Mouse (Mus musculus) forebrain, postnatal 0 days (tissue): Measurements from ENCODE around the gene Prc1. TPM values are rescaled to one million over a fixed set of nuclear protein-coding genes. Genes with fewer than 3 reads are reported as not detected.
"Not testable (repeated sequence)": the region's sequence is repeated elsewhere in the genome, so short reads cannot be mapped to it uniquely, and the experiment has no call there.

Experiments used
- ATAC-seq: fragments of 200-750 bp; cut with Nextera tagmentation; 2 replicates; pipeline ENCODE4 v1.8.0; 2017; ENCODE audit warnings: mild to moderate bottlenecking, moderate library complexity
- DNase-seq: peaks from one replicate; pipeline ENCODE4 v3.0.0-alpha.2; 2015
- H3K27ac ChIP-seq: fragments of 300-500 bp; sonication (generic); 2 replicates; pipeline ENCODE4 v1.5.1; 2014; ENCODE audit warnings: low read depth, mild to moderate bottlenecking, antibody characterized with exemption, low read length, moderate library complexity, mixed read lengths
- H3K27me3 ChIP-seq: fragments of 300-500 bp; sonication (generic); 2 replicates; pipeline ENCODE4 v1.6.1; 2014; ENCODE audit warnings: mild to moderate bottlenecking, low read length, mixed read lengths; ENCODE audit not compliant: insufficient read depth
- H3K36me3 ChIP-seq: fragments of 300-500 bp; sonication (generic); 2 replicates; pipeline ENCODE4 v1.6.1; 2014; ENCODE audit warnings: mild to moderate bottlenecking, moderate library complexity; ENCODE audit not compliant: insufficient read depth
- H3K4me1 ChIP-seq: fragments of 300-500 bp; sonication (generic); 2 replicates; pipeline ENCODE4 v1.6.1; 2014; ENCODE audit warnings: antibody characterized with exemption; ENCODE audit not compliant: insufficient read depth
- H3K4me2 ChIP-seq: fragments of 300-500 bp; sonication (generic); 2 replicates; pipeline ENCODE4 v1.6.1; 2014; ENCODE audit warnings: low read depth, mild to moderate bottlenecking, moderate library complexity
- H3K4me3 ChIP-seq: fragments of 300-500 bp; sonication (generic); 2 replicates; pipeline ENCODE4 v1.5.1; 2014; ENCODE audit warnings: low read depth, low read length, mixed read lengths
- H3K9ac ChIP-seq: fragments of 300-500 bp; sonication (generic); 2 replicates; pipeline ENCODE4 v1.6.1; 2014; ENCODE audit warnings: mild to moderate bottlenecking
- H3K9me3 ChIP-seq: fragments of 300-500 bp; sonication (generic); 2 replicates; pipeline ENCODE4 v1.6.1; 2016; ENCODE audit warnings: low read length
- CTCF ChIP-seq: sonication (generic); IDR thresholded peaks from 2 replicates; pipeline ENCODE4 v1.5.1; 2016; ENCODE audit warnings: antibody characterized with exemption, control low read depth, low read depth
- WGBS: fragments of 180-500 bp; shearing (Covaris S2); extraction: QIAGEN DNeasy Blood & Tissue Kit; methylation state at CpG from one replicate; pipeline ENCODE4 v1.1.7; 2014; 5-methylcytosine and 5-hydroxymethylcytosine counted together
- polyA plus RNA-seq: library from polyadenylated mRNA; unstranded; fragments of >200 nt; fragmentation: Nextera tagmentation; extraction: Ambion mirVana; gene quantifications from 2 replicates; pipeline ENCODE4 v1.2.1, GENCODE M21; 2015
- total RNA-seq: library from RNA; depleted of rRNA; stranded (reverse); fragments of >200 nt; gene quantifications from 2 replicates; pipeline ENCODE4 v1.2.3, GENCODE M21; 2014

Prc1 gene
- total and polyA plus RNA-seq, 2 experiments from 2014 or later: 17.1 to 23.9 TPM

DNA sequence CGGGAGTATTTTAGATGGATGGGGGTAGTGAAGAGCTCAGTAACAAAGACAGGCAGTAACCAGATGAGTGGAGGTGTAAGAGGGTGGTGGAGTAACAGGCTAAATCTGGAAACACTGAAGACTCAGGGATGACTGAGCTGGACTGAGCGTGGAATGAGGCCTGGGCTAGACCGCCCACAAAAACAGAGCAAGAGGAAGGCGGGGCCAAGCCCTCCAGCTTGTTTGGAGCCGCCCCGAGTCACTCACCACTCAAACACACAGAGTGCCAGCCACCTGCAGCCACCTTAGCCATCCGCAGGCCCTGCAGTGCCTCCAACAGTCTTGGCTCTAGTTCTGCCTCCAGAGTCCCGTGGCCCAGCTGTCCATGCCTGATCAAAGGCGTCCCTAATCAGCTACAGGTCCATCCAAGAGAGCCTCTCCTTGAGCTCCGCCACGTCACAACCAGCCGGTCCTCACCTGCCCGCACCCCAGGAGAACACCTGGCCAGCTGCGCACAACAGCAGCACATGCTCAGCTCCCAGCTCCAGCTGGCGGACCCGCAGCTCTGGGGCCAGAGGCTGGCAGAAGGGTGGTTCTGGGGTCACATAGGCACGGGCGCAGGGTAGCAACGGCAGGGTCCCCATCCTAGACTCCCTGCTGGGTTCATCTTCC lies 25.7 kb downstream of the Prc1 start:
- Histone ChIP-seq H3K4me3 (no peak overlapping the region), H3K36me3 (peaks cover 10% of the 10 kb centered on the region; the same call in 1 of the 2 replicates), H3K27me3 (no peaks in the 10 kb centered on the region), H3K4me1 (peaks cover 12% of the 10 kb centered on the region), H3K9me3 (no peaks in the 10 kb centered on the region), H3K4me2 (no peak overlapping the region), H3K27ac (no peak overlapping the region), H3K9ac (no peak overlapping the region)
- WGBS: 84% methylated on average over 19 of the region's 19 CpGs
- TF ChIP-seq CTCF: no peak
- DNase-seq (no peak), ATAC-seq (no peak)

DNA sequence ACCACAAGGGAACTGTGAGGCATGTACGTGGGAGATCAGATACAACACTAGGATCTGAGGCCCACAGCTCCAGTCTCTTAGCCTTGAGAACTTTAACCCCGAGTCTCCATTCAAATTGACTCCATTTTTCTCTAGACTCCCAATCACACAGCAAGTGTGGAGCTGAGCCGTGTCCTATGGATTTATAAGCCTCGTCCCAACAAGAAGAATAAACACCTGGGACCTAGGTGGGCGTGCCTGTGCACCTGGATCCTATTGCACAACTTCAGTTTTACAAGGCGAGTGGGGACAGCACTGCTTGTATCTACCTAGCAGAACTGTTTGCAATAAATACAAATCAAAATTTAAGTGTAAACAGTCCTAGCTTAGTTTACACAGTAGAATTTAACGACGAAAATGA lies 29.1 kb downstream of the Prc1 start:
- Histone ChIP-seq H3K9me3 (no peaks in the 10 kb centered on the region), H3K4me1 (peaks cover 12% of the 10 kb centered on the region), H3K4me2 (peak overlapping the region; percentile 60), H3K27ac (peak overlapping the region; percentile 90; the same call in 1 of the 2 replicates), H3K27me3 (no peaks in the 10 kb centered on the region), H3K36me3 (peaks cover 37% of the 10 kb centered on the region), H3K9ac (peak overlapping the region; percentile 64), H3K4me3 (peak overlapping the region; percentile 56)
- no peak for TF ChIP-seq CTCF
- WGBS: 20% methylated on average over 8 of the region's 8 CpGs
- ATAC-seq (no peak), DNase-seq (no peak)

DNA sequence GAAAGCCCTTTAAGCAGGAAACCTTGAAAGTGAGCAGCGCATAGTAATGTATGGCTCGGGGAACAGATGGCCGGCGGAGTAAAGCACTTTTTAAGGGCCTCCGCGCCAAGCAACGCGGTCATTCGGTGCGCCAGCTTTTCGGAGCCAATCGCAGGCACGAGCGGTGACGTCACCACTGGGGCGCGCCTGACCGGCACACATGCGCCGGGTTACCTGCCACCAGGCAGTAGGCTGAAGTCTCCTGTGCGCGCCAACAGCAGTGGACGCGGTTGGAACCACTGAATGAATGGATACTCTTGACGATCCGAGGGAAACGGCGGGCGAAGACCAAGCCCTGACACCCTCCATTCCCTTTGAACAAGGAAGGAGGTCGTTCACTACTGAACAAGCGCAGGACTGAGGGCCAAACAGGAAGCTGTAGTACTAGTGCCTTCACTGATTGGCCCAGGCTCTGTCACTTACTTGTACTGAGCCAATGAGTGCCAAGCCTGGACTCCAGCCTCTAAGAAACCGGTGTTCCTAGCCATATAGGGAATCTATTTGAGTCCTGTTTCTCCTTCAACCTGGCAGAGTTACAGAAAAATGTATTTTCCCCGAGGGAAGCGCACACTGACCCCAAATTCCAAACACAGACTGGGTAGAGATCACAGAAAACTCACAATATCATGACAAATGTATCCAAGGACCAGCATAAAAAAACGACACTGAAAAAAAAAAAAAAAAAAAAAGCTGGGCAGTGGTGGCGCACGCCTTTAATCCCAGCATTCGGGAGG lies 30.0 kb downstream of the Prc1 start, which contains the start of gene Rccd1:
TSS of gene Rccd1 (minus strand) at position 412 of the 773 bp plus-strand sequence.
- WGBS: 1% methylated on average over 38 of the region's 38 CpGs
- peak; percentile 100 for ATAC-seq
- TF ChIP-seq CTCF: no peak
- H3K4me1 ChIP-seq: peaks cover 12% of the 10 kb centered on the region
- H3K4me3 ChIP-seq: peak within 1 kb of the TSS; percentile 56
- peak within 1 kb of the TSS; percentile 60 for H3K4me2 ChIP-seq
- H3K9ac ChIP-seq: peak within 1 kb of the TSS; percentile 64
- H3K27ac ChIP-seq: peak within 1 kb of the TSS; percentile 90
- H3K27me3 ChIP-seq: no peaks in the 10 kb centered on the region
- no peaks in the 10 kb centered on the region for H3K9me3 ChIP-seq
- peak; percentile 98 for DNase-seq
- peaks cover 42% of the 10 kb centered on the region for H3K36me3 ChIP-seq

DNA sequence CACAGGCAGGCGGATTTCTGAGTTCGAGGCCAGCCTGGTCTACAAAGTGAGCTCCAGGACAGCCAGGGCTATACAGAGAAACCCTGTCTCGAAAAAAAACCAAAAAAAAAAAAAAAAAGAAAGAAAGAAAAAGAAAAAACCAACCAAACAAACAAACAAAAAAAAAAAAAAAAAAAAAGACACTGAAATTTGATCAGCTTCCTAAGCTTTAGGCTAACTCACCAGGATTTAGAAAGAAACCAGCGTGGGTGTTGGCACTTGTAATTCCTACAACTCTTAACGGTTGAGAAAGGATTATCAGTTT lies 30.5 kb downstream of the Prc1 start:
- H3K36me3 ChIP-seq: peaks cover 48% of the 10 kb centered on the region
- not testable (repeated sequence) for DNase-seq, H3K27me3 ChIP-seq, H3K4me3 ChIP-seq, H3K9ac ChIP-seq, ATAC-seq, H3K9me3 ChIP-seq
- peaks cover 12% of the 10 kb centered on the region for H3K4me1 ChIP-seq
- H3K4me2 ChIP-seq: peak overlapping the region; percentile 60
- 44% methylated on average over 5 of the region's 5 CpGs for WGBS
- H3K27ac ChIP-seq: peak overlapping the region; percentile 90; the same call in 1 of the 2 replicates

DNA sequence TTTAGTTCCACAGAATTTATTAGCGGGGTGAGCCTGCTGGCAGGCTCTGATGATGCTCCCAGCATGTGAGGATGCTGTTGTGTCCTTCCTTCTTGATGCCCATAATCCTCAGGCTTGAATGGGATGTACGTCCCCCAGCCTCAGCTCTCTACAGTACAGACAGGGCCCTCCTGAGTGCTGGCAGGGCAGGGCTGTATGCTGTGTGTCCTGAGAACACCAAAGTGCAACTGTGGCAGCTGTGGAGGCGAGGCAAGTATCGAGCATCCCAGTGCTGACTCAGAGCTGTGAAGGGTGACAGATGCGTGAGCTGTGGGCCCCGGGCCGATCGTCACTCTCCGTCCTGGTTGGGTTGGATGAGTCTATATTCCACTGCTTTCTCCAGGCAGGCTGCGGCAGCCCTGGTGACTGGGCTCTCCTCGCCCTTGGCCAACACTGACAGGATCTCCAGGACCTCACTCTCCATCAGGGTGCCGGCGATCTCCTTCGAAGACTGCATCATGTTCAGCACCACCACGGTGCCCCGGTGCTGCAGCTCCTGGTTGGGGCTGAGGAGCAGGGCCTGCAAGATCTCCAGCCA lies 31.1 kb downstream of the Prc1 start:
- Histone ChIP-seq H3K27me3 (no peaks in the 10 kb centered on the region), H3K9me3 (no peaks in the 10 kb centered on the region), H3K4me2 (no peak overlapping the region), H3K9ac (no peak overlapping the region), H3K27ac (no peak overlapping the region), H3K4me3 (no peak overlapping the region), H3K4me1 (peaks cover 12% of the 10 kb centered on the region), H3K36me3 (peaks cover 52% of the 10 kb centered on the region)
- no peak for TF ChIP-seq CTCF
- DNase-seq: no peak
- WGBS: 96% methylated on average over 16 of the region's 16 CpGs
- ATAC-seq: no peak

DNA sequence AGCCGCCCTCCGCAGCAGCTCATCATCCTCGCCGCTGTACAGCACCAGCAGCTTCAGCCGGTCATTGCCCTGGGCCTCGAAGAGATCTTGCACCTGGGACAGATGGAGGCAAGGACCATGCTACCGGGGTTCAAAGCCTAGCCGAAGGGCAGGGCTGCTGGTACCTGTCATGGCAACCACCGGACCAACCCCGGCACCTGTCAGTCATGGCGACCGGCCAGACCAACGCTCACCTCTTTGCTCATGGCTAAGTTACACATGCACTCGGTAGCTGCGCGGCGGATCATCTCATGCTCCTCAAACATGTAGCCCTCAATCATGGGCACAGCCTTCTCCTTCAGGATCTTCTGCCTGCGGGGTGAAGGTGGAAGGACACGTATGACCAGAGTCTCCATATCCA lies 31.8 kb downstream of the Prc1 start:
- no peak overlapping the region for H3K4me3 ChIP-seq
- peaks cover 12% of the 10 kb centered on the region for H3K4me1 ChIP-seq
- 98% methylated on average over 19 of the region's 19 CpGs for WGBS
- H3K27ac ChIP-seq: no peak overlapping the region
- H3K9ac ChIP-seq: no peak overlapping the region
- no peak overlapping the region for H3K4me2 ChIP-seq
- no peaks in the 10 kb centered on the region for H3K9me3 ChIP-seq
- DNase-seq (no peak), ATAC-seq (no peak)
- no peak for TF ChIP-seq CTCF
- H3K27me3 ChIP-seq: no peaks in the 10 kb centered on the region
- peaks cover 58% of the 10 kb centered on the region for H3K36me3 ChIP-seq

DNA sequence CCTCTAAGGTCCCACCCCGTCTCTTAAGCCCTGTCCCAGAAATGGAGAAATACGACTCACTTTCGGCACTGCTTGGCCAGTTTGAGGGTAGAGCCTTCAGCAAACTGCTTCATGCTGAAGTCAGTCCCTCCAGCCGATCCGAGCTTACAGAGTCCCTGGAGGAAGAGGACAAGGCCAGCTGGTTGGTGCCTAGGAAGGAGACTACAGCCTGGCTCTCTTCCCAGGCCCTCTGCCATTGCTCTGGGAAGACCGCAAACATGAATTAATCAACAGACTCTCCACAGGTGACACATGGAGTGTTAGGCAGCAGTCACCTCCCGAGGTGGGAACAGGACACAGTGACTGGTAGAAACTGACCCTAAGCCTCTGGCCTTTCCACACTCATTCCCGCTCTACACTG lies 36.0 kb downstream of the Prc1 start:
- Histone ChIP-seq H3K4me1 (no peaks in the 10 kb centered on the region), H3K9me3 (no peaks in the 10 kb centered on the region), H3K36me3 (peaks cover 95% of the 10 kb centered on the region), H3K9ac (no peak overlapping the region), H3K27ac (no peak overlapping the region), H3K4me2 (no peak overlapping the region), H3K4me3 (no peak overlapping the region), H3K27me3 (no peaks in the 10 kb centered on the region)
- no peak for TF ChIP-seq CTCF
- WGBS: 80% methylated on average over 8 of the region's 8 CpGs
- DNase-seq (no peak), ATAC-seq (no peak)
